Mouse (Mus musculus) cerebellum, postnatal 25 days (tissue): ENCODE results near the gene Amz2.

Source experiments
- DNase-seq, 2 experiments: peaks; one replicate each; pipeline ENCODE4 v3.0.0; 2021; ENCODE audit warnings: mixed read lengths in 2 of 2

Gene Amz2

GRCm38 (mm10) chr11:109425392-109426271 is at the start of gene Amz2:
Gene Amz2, plus strand, starts transcription at chr11:109425946.
- DNase-seq, result peak; percentile 98 to 100

GRCm38 (mm10) chr11:109376484-109377143 is 49.1 kb upstream of the Amz2 start:
- peak; percentile 58 to 65 for DNase-seq

- DNase-seq, result no peak
These were observed 48.3 kb upstream of the Amz2 start for GRCm38 (mm10) chr11:109377477-109377876.

GRCm38 (mm10) chr11:109378051-109378450 is 47.7 kb upstream of the Amz2 start:
- DNase-seq, result no peak

- DNase-seq, result no peak
These were observed 45.1 kb upstream of the Amz2 start for GRCm38 (mm10) chr11:109380662-109381061.

GRCm38 (mm10) chr11:109385296-109385695 is 40.5 kb upstream of the Amz2 start:
- no peak for DNase-seq

- peak in 1 of 2 experiments; percentile 56 for DNase-seq
These were observed 36.7 kb upstream of the Amz2 start for GRCm38 (mm10) chr11:109389046-109389445.

- peak in 1 of 2 experiments; percentile 45 for DNase-seq
These were observed 34.5 kb upstream of the Amz2 start for GRCm38 (mm10) chr11:109391200-109391599.

- no peak for DNase-seq
These were observed 34.0 kb upstream of the Amz2 start for GRCm38 (mm10) chr11:109391760-109392159.

GRCm38 (mm10) chr11:109392601-109393000 is 33.1 kb upstream of the Amz2 start:
- no peak for DNase-seq

GRCm38 (mm10) chr11:109394758-109395157 is 31.0 kb upstream of the Amz2 start:
- DNase-seq, result no peak

GRCm38 (mm10) chr11:109395291-109395690 is 30.5 kb upstream of the Amz2 start:
- no peak for DNase-seq

- DNase-seq, result no peak
These were observed 19.3 kb upstream of the Amz2 start for GRCm38 (mm10) chr11:109406431-109406830.

- no peak for DNase-seq
These were observed 15.4 kb upstream of the Amz2 start for GRCm38 (mm10) chr11:109410197-109410980.

- DNase-seq, result no peak
These were observed 12.1 kb upstream of the Amz2 start, which contains the start of gene 9930022D16Rik for GRCm38 (mm10) chr11:109413617-109414016. Gene 9930022D16Rik, plus strand, starts transcription at chr11:109413917.

GRCm38 (mm10) chr11:109414802-109415201 is 10.9 kb upstream of the Amz2 start:
- no peak for DNase-seq

- DNase-seq, result no peak
These were observed 8.9 kb upstream of the Amz2 start for GRCm38 (mm10) chr11:109416709-109417420.

- no peak for DNase-seq
These were observed 8.2 kb upstream of the Amz2 start for GRCm38 (mm10) chr11:109417472-109418040.

GRCm38 (mm10) chr11:109419461-109419860 is 6.3 kb upstream of the Amz2 start:
- DNase-seq, result no peak

- no peak for DNase-seq
These were observed 5.7 kb upstream of the Amz2 start for GRCm38 (mm10) chr11:109419961-109420566.

GRCm38 (mm10) chr11:109420567-109420962 is 5.2 kb upstream of the Amz2 start:
- no peak for DNase-seq

- no peak for DNase-seq
These were observed 4.5 kb upstream of the Amz2 start for GRCm38 (mm10) chr11:109421205-109421604.
